28 mouse cellular contexts compared by ENCODE assay signal in genomic region chr17:47327559-47327958, GRCm38 (mm10). TPM values are rescaled to one million over a fixed set of nuclear protein-coding genes. Genes with fewer than 3 reads are reported as not detected.
"Had no signal": no experiment of that assay in that cellular context is flagged by ENCODE, and none has a peak within 500 bp of the region (broad histone marks: within the 10 kb centered on the region; RNA-seq: fewer than 3 reads in every experiment).

No protein-coding gene starts in this region.

- H3K4me1 ChIP-seq: hindbrain, embryonic 13.5 days; limb, embryonic 12.5 days had no signal

- H3K4me2 ChIP-seq: heart, embryonic 11.5 days; heart, embryonic 13.5 days; heart, embryonic 15.5 days; hindbrain, embryonic 13.5 days; hindbrain, embryonic 15.5 days; kidney, embryonic 15.5 days; limb, embryonic 12.5 days; liver, embryonic 11.5 days; liver, embryonic 13.5 days; liver, embryonic 15.5 days had no signal

- H3K9ac ChIP-seq: heart, embryonic 13.5 days; heart, embryonic 15.5 days; hindbrain, embryonic 13.5 days; hindbrain, embryonic 15.5 days; kidney, embryonic 15.5 days; limb, embryonic 12.5 days; liver, embryonic 13.5 days; liver, embryonic 15.5 days had no signal

- H3K27me3 ChIP-seq: heart, embryonic 13.5 days; heart, embryonic 15.5 days; hindbrain, embryonic 13.5 days; hindbrain, embryonic 15.5 days; kidney, embryonic 15.5 days; limb, embryonic 12.5 days; liver, embryonic 15.5 days had no signal

- H3K27ac ChIP-seq: heart, embryonic 13.5 days; heart, embryonic 15.5 days; hindbrain, embryonic 13.5 days; hindbrain, embryonic 15.5 days; hindbrain, postnatal 0 days; kidney, postnatal 0 days; limb, embryonic 10.5 days; limb, embryonic 12.5 days; liver, embryonic 13.5 days; liver, embryonic 15.5 days had no signal

- DNase-seq: gastrocnemius, postnatal 14 days; gastrocnemius, postnatal 36 days; heart, adult 18-20 months; heart, postnatal 14 days; heart, postnatal 36 days; kidney, adult 11 months; kidney, adult 2 months; kidney, adult 9 months; kidney, postnatal 14 days; kidney, postnatal 36 days; layer of hippocampus, adult 9-11 months; layer of hippocampus, postnatal 36 days; liver; liver, embryonic 13.5 days had no signal

- H3K36me3 ChIP-seq: liver, embryonic 13.5 days; liver, embryonic 15.5 days had no signal

- ATAC-seq: hindbrain, postnatal 0 days; intestine, embryonic 16.5 days had no signal

- H3K9me3 ChIP-seq: heart, embryonic 13.5 days; heart, embryonic 15.5 days; hindbrain, embryonic 13.5 days; hindbrain, embryonic 15.5 days; kidney, embryonic 15.5 days; limb, embryonic 10.5 days; limb, embryonic 12.5 days; liver, embryonic 13.5 days; liver, embryonic 15.5 days had no signal

- H3K4me3 ChIP-seq: heart, embryonic 13.5 days; heart, embryonic 15.5 days; hindbrain, embryonic 13.5 days; hindbrain, embryonic 15.5 days; kidney, embryonic 15.5 days; limb, embryonic 10.5 days; limb, embryonic 12.5 days; liver, embryonic 13.5 days; liver, embryonic 15.5 days had no signal

RNA-seq across cellular contexts. Expression of gene Guca1b, which starts 57.6 kb away (rescaled TPM):
- total RNA-seq: hematopoietic stem cell, adult 5-6 weeks; hindbrain, postnatal 0 days had no signal
